ENCODE assay signal across 28 mouse cellular contexts in the genomic region with DNA sequence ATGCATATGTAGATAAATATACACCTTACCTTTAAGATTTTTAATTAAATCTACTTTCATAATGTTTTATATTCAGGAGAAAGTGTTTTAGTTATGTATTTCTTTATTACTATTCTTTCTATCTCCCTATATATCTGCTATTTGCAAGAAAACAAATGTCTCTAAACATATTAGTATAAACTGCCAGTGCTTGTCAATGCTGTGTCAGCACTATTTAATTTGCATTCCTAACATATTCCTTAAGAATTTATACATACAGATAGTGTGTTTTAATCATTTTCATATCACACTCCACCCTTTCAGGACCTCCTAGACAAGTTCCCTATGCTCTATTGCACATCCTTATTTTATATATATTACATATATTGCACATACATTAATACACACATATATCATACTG. TPM values are rescaled to one million over a fixed set of nuclear protein-coding genes. Genes with fewer than 3 reads are reported as not detected.
DNase-seq lines count a peak whose midpoint lies in the region; ATAC-seq and TF ChIP-seq lines count a peak whose summit lies in the region.
"Had no signal": no experiment of that assay in that cellular context is flagged by ENCODE, and none has a peak within 500 bp of the region (broad histone marks: within the 10 kb centered on the region; RNA-seq: fewer than 3 reads in every experiment).

No protein-coding gene starts in this region.

- peaks cover 3% of the 10 kb centered on the region; the same call in 1 of the 2 replicates for H3K79me2 ChIP-seq in liver, adult 2 months (ENCODE audit: control insufficient read depth, insufficient read depth, low read length)

- no peak for TF ChIP-seq POLR2A in liver, adult 2 months (IDR thresholded peaks at IDR 0.05; ENCODE audit: extremely low read depth, insufficient read depth, low read length)

- H3K4me2 ChIP-seq in liver, embryonic 12.5 days, result no peak overlapping the region
- no peak overlapping the region for H3K4me2 ChIP-seq in liver, embryonic 16.5 days (ENCODE audit: low read depth, low read length)
- H3K4me2 ChIP-seq in kidney, embryonic 14.5 days (replicated peaks; ENCODE audit: low read depth, low read length), result no peak overlapping the region
- H3K4me2 ChIP-seq: forebrain, embryonic 13.5 days; heart, embryonic 11.5 days; hindbrain, embryonic 12.5 days; hindbrain, embryonic 15.5 days had no signal

- no peak for ATAC-seq in liver, embryonic 12.5 days
- no peak for ATAC-seq in liver, embryonic 16.5 days (ENCODE audit: low read depth)
- no peak for ATAC-seq in kidney, embryonic 14.5 days (ENCODE audit: low FRiP score, low TSS enrichment)
- ATAC-seq: activated CD4-positive, CD25-positive, alpha-beta regulatory T cell, adult 4 months; forebrain, embryonic 13.5 days; forebrain, embryonic 16.5 days had no signal

- intact Hi-C loops in left cerebral cortex, postnatal 14 days (cut with DNase I), result loop anchor here (10.0 kb wide), 1 partner anchor 308 kb away; the partner anchor contains the start of gene Rabepk

- H3K27me3 ChIP-seq in liver, adult 2 months (ENCODE audit: control insufficient read depth, insufficient read depth, low read length), result no peaks in the 10 kb centered on the region
- H3K27me3 ChIP-seq in liver, embryonic 12.5 days (replicated peaks), result no peaks in the 10 kb centered on the region
- no peaks in the 10 kb centered on the region for H3K27me3 ChIP-seq in liver, embryonic 16.5 days (ENCODE audit: control insufficient read depth, insufficient read depth, low read depth, low read length)
- no peaks in the 10 kb centered on the region for H3K27me3 ChIP-seq in kidney, embryonic 14.5 days (ENCODE audit: control insufficient read depth, insufficient read depth, low read length)
- H3K27me3 ChIP-seq: forebrain, embryonic 13.5 days; hindbrain, embryonic 12.5 days; hindbrain, embryonic 15.5 days had no signal

- H3K9me3 ChIP-seq in liver, embryonic 12.5 days (replicated peaks), result no peaks in the 10 kb centered on the region
- H3K9me3 ChIP-seq in liver, embryonic 16.5 days (replicated peaks; ENCODE audit: control insufficient read depth, low read length), result no peaks in the 10 kb centered on the region
- no peaks in the 10 kb centered on the region for H3K9me3 ChIP-seq in kidney, embryonic 14.5 days (ENCODE audit: control insufficient read depth, low read length)
- H3K9me3 ChIP-seq: forebrain, embryonic 10.5 days; forebrain, embryonic 13.5 days; hindbrain, embryonic 12.5 days; hindbrain, embryonic 15.5 days had no signal

- peaks cover 26% of the 10 kb centered on the region for H3K4me1 ChIP-seq in liver, adult 2 months (ENCODE audit: control insufficient read depth, insufficient read depth, low read length)
- H3K4me1 ChIP-seq in liver, embryonic 12.5 days, result 0 out of 2 replicates have a peak, but pooled peaks cover 3% of the 10 kb centered on the region
- peaks cover 9% of the 10 kb centered on the region for H3K4me1 ChIP-seq in liver, embryonic 16.5 days (ENCODE audit: control insufficient read depth, low read depth, low read length)
- H3K4me1 ChIP-seq in kidney, embryonic 14.5 days (ENCODE audit: control insufficient read depth, insufficient read depth, low read length), result 0 out of 2 replicates have a peak, but pooled peaks cover 2% of the 10 kb centered on the region
- H3K4me1 ChIP-seq: forebrain, embryonic 13.5 days; hindbrain, embryonic 12.5 days; hindbrain, embryonic 15.5 days had no signal

- H3K27ac ChIP-seq in liver, adult 2 months (replicated peaks; ENCODE audit: insufficient read depth, low read depth, low read length), result peak overlapping the region; percentile 65
- H3K27ac ChIP-seq in liver, embryonic 12.5 days, result 0 out of 2 replicates have a peak overlapping the region, but pooled peaks have one; percentile 57
- H3K27ac ChIP-seq in liver, embryonic 16.5 days (ENCODE audit: low read length), result peak overlapping the region; percentile 72; the same call in 1 of the 2 replicates
- no peak overlapping the region for H3K27ac ChIP-seq in kidney, embryonic 14.5 days (ENCODE audit: low read depth, low read length)
- H3K27ac ChIP-seq: forebrain, embryonic 10.5 days; forebrain, embryonic 13.5 days; heart, adult 2 months; hindbrain, embryonic 12.5 days; hindbrain, embryonic 15.5 days had no signal

- TF ChIP-seq CTCF in liver, adult 2 months (IDR thresholded peaks at IDR 0.05; ENCODE audit: low read depth, low read length), result no peak

- DNase-seq in liver, adult 2 months (ENCODE audit: extremely low read depth, low read depth, low spot score), result peak; percentile 36
- no peak for DNase-seq in liver
- no peak for DNase-seq in heart, adult 8-10 months (ENCODE audit: low spot score)
- DNase-seq in left cerebral cortex, postnatal 14 days (ENCODE audit: low spot score in 2 of 2), result no peak
- DNase-seq: adrenal gland, postnatal 10 days; adrenal gland, postnatal 36 days; cerebellum, adult 18-20 months; cerebellum, adult 9-10 months; cerebellum, postnatal 14 days; gastrocnemius, postnatal 10 days; gastrocnemius, postnatal 36 days; heart, adult 2 months had no signal

- peak overlapping the region; percentile 22; the same call in 1 of the 2 replicates for H3K9ac ChIP-seq in liver, adult 2 months (ENCODE audit: low read depth, low read length)
- H3K9ac ChIP-seq in liver, embryonic 12.5 days, result no peak overlapping the region
- H3K9ac ChIP-seq in liver, embryonic 16.5 days (ENCODE audit: low read depth, low read length), result no peak overlapping the region
- no peak overlapping the region for H3K9ac ChIP-seq in kidney, embryonic 14.5 days (ENCODE audit: low read depth, low read length)
- H3K9ac ChIP-seq: forebrain, embryonic 13.5 days; hindbrain, embryonic 12.5 days; hindbrain, embryonic 15.5 days had no signal

- no peak overlapping the region for H3K4me3 ChIP-seq in liver, adult 2 months (ENCODE audit: insufficient read depth, low read depth, low read length)
- no peak overlapping the region for H3K4me3 ChIP-seq in liver, embryonic 12.5 days
- H3K4me3 ChIP-seq in liver, embryonic 16.5 days (ENCODE audit: low read depth, low read length), result no peak overlapping the region
- no peak overlapping the region for H3K4me3 ChIP-seq in kidney, embryonic 14.5 days (ENCODE audit: low read length)
- H3K4me3 ChIP-seq: forebrain, embryonic 10.5 days; forebrain, embryonic 13.5 days; heart, adult 2 months; hindbrain, embryonic 12.5 days; hindbrain, embryonic 15.5 days had no signal

- H3K36me3 ChIP-seq in liver, adult 2 months (ENCODE audit: control insufficient read depth, insufficient read depth, low read length), result peaks cover 5% of the 10 kb centered on the region
- no peaks in the 10 kb centered on the region for H3K36me3 ChIP-seq in liver, embryonic 12.5 days
- H3K36me3 ChIP-seq in liver, embryonic 16.5 days (ENCODE audit: control insufficient read depth, insufficient read depth), result no peaks in the 10 kb centered on the region
- no peaks in the 10 kb centered on the region for H3K36me3 ChIP-seq in kidney, embryonic 14.5 days (ENCODE audit: control insufficient read depth, insufficient read depth, low read length)
- H3K36me3 ChIP-seq: forebrain, embryonic 10.5 days; hindbrain, embryonic 12.5 days; hindbrain, embryonic 15.5 days had no signal

RNA-seq across cellular contexts. Expression of gene AI182371, which starts 1.4 kb away (rescaled TPM):
- total RNA-seq in liver, adult 2 months (2014; rRNA removed), result 471 and 592 TPM in 2 replicates
- polyA plus RNA-seq in liver, adult 2 months (2012; rRNA removed), result 124 and 129 TPM in 2 replicates
- 5.3 and 5.5 TPM in 2 replicates for polyA plus RNA-seq in liver, embryonic 12.5 days (2016; fragmentation: Nextera tagmentation; extraction: Ambion mirVana)
- 51.6 and 55.6 TPM in 2 replicates for polyA plus RNA-seq in liver, embryonic 16.5 days (2015; fragmentation: Nextera tagmentation; extraction: Ambion mirVana)
- 0.24 TPM in 1 of 2 replicates, not detected in the other for polyA plus RNA-seq in kidney, embryonic 14.5 days (2014; fragmentation: Nextera tagmentation; extraction: Ambion mirVana)
- total RNA-seq in heart, adult 8-10 months (2022), result under 1 TPM in 1 of 4 experiments, not detected in 3; 0.25 TPM
- under 1 TPM; 0.22 to 0.44 TPM for total RNA-seq in left cerebral cortex, postnatal 14 days (2021)
- total RNA-seq: gastrocnemius, adult 18-20 months; heart, adult 2 months; heart, postnatal 25 days had no signal

RNA-seq across cellular contexts. Expression of gene Cntrl, which starts 6.5 kb away (rescaled TPM):
- 13.0 and 22.8 TPM in 2 replicates for total RNA-seq in liver, adult 2 months (2014; rRNA removed)
- 4.9 and 6.1 TPM in 2 replicates for polyA plus RNA-seq in liver, adult 2 months (2012; rRNA removed)
- polyA plus RNA-seq in liver, embryonic 12.5 days (2016; fragmentation: Nextera tagmentation; extraction: Ambion mirVana), result 10.9 and 12.7 TPM in 2 replicates
- 7.9 and 8.4 TPM in 2 replicates for polyA plus RNA-seq in liver, embryonic 16.5 days (2015; fragmentation: Nextera tagmentation; extraction: Ambion mirVana)
- polyA plus RNA-seq in kidney, embryonic 14.5 days (2014; fragmentation: Nextera tagmentation; extraction: Ambion mirVana), result 29.3 and 39.0 TPM in 2 replicates
- 1 to 10 TPM; 5.9 to 8.2 (median 6.2) TPM for total RNA-seq in heart, adult 8-10 months (2022)
- total RNA-seq in left cerebral cortex, postnatal 14 days (2021), result 1 to 10 TPM; 8.0 to 8.3 TPM

RNA-seq across cellular contexts. Expression of gene Hc, which starts 41.5 kb away (rescaled TPM):
- 567 and 594 TPM in 2 replicates for total RNA-seq in liver, adult 2 months (2014; rRNA removed)
- polyA plus RNA-seq in liver, adult 2 months (2012; rRNA removed), result 121 and 139 TPM in 2 replicates
- 14.2 and 16.0 TPM in 2 replicates for polyA plus RNA-seq in liver, embryonic 12.5 days (2016; fragmentation: Nextera tagmentation; extraction: Ambion mirVana)
- polyA plus RNA-seq in liver, embryonic 16.5 days (2015; fragmentation: Nextera tagmentation; extraction: Ambion mirVana), result 69.0 and 72.4 TPM in 2 replicates
- polyA plus RNA-seq in kidney, embryonic 14.5 days (2014; fragmentation: Nextera tagmentation; extraction: Ambion mirVana), result 0.31 and 0.43 TPM in 2 replicates
- total RNA-seq in heart, adult 8-10 months (2022), result not detected
- under 1 TPM; 0.47 to 0.77 TPM for total RNA-seq in left cerebral cortex, postnatal 14 days (2021)
- total RNA-seq: granulocyte monocyte progenitor cell, adult 5-6 weeks; heart, adult 2 months; heart, postnatal 25 days; hematopoietic stem cell, adult 5-6 weeks had no signal
- polyA plus RNA-seq: embryonic facial prominence, embryonic 14.5 days; heart, embryonic 14.5 days had no signal

Comparison
In these comparisons a context has a peak if more than half of its experiments do, and no peak if none do; other contexts are left out.
1. RNA of gene Hc, which starts 41.5 kb away (polyA plus RNA-seq): 121 to 139 TPM in liver, adult 2 months, 69.0 to 72.4 TPM in liver, embryonic 16.5 days and 14.2 to 16.0 TPM in liver, embryonic 12.5 days; 0.31 to 0.43 TPM in kidney, embryonic 14.5 days; every median in the first group is over 10 times any median in the second.